8 mouse cellular contexts compared by ENCODE assay signal in genomic region chr4:139616276-139617000, GRCm38 (mm10). TPM values are rescaled to one million over a fixed set of nuclear protein-coding genes. Genes with fewer than 3 reads are reported as not detected.
DNase-seq lines count a peak whose midpoint lies in the region; ATAC-seq and TF ChIP-seq lines count a peak whose summit lies in the region.

No protein-coding gene starts in this region.

- peak overlapping the region; percentile 72 for H3K4me2 ChIP-seq in forebrain, embryonic 14.5 days (ENCODE audit: low read length)
- H3K4me2 ChIP-seq in intestine, embryonic 14.5 days (ENCODE audit: low read length) = peak overlapping the region; percentile 46
- H3K4me2 ChIP-seq in liver, postnatal 0 days (ENCODE audit: low read depth, low read length) = peak overlapping the region; percentile 81
- H3K4me2 ChIP-seq in neural tube, embryonic 15.5 days = peak overlapping the region; percentile 39

- peak overlapping the region; percentile 42 for H3K4me3 ChIP-seq in forebrain, embryonic 14.5 days (ENCODE audit: low read depth, low read length)
- H3K4me3 ChIP-seq in intestine, embryonic 14.5 days (ENCODE audit: low read depth, low read length) = peak overlapping the region; percentile 33
- peak overlapping the region; percentile 58 for H3K4me3 ChIP-seq in liver, postnatal 0 days (ENCODE audit: low read depth, low read length)
- H3K4me3 ChIP-seq in neural tube, embryonic 15.5 days (replicated peaks) = peak overlapping the region; percentile 12

- WGBS in forebrain, embryonic 14.5 days = 4% methylated on average over 24 of the region's 24 CpGs
- WGBS in intestine, embryonic 14.5 days = 16% methylated on average over 23 of the region's 24 CpGs
- 24% methylated on average over 24 of the region's 24 CpGs for WGBS in liver, postnatal 0 days (ENCODE audit: insufficient replicate concordance)
- 21% methylated on average over 24 of the region's 24 CpGs for WGBS in neural tube, embryonic 15.5 days

- no peaks in the 10 kb centered on the region for H3K27me3 ChIP-seq in forebrain, embryonic 14.5 days (replicated peaks; ENCODE audit: control insufficient read depth, insufficient read depth, low read length)
- no peaks in the 10 kb centered on the region for H3K27me3 ChIP-seq in intestine, embryonic 14.5 days (replicated peaks; ENCODE audit: control insufficient read depth, insufficient read depth, low read length)
- H3K27me3 ChIP-seq in liver, postnatal 0 days (ENCODE audit: insufficient read depth, low read length) = no peaks in the 10 kb centered on the region
- no peaks in the 10 kb centered on the region for H3K27me3 ChIP-seq in neural tube, embryonic 15.5 days (replicated peaks)

- peak overlapping the region; percentile 69 for H3K9ac ChIP-seq in forebrain, embryonic 14.5 days (ENCODE audit: low read length)
- peak overlapping the region; percentile 29; the same call in 1 of the 2 replicates for H3K9ac ChIP-seq in intestine, embryonic 14.5 days (ENCODE audit: low read length)
- peak overlapping the region; percentile 60 for H3K9ac ChIP-seq in liver, postnatal 0 days (replicated peaks)
- H3K9ac ChIP-seq in neural tube, embryonic 15.5 days (replicated peaks) = peak overlapping the region; percentile 23; the same call in 1 of the 2 replicates

- intact Hi-C loops in heart, postnatal 25 days (cut with DNase I) = no loop called here

- ATAC-seq in forebrain, embryonic 14.5 days = peak; percentile 88
- ATAC-seq in intestine, embryonic 14.5 days (replicated peaks; ENCODE audit: low FRiP score, low TSS enrichment, low read depth) = peak; percentile 75
- ATAC-seq in liver, postnatal 0 days = peak; percentile 86
- ATAC-seq in neural tube, embryonic 15.5 days (ENCODE audit: low FRiP score) = no peak

- 0 out of 2 replicates have a peak, but pooled peaks cover 11% of the 10 kb centered on the region for H3K36me3 ChIP-seq in forebrain, embryonic 14.5 days (ENCODE audit: control insufficient read depth, insufficient read depth, low read length)
- peaks cover 38% of the 10 kb centered on the region for H3K36me3 ChIP-seq in intestine, embryonic 14.5 days (ENCODE audit: control insufficient read depth, insufficient read depth, low read length)
- H3K36me3 ChIP-seq in liver, postnatal 0 days (replicated peaks; ENCODE audit: insufficient read depth, low read length) = peaks cover 12% of the 10 kb centered on the region
- H3K36me3 ChIP-seq in neural tube, embryonic 15.5 days = peaks cover 36% of the 10 kb centered on the region

- H3K27ac ChIP-seq in forebrain, embryonic 14.5 days (ENCODE audit: low read depth, low read length) = peak overlapping the region; percentile 46; the same call in 1 of the 2 replicates
- H3K27ac ChIP-seq in intestine, embryonic 14.5 days (ENCODE audit: low read depth) = peak overlapping the region; percentile 52; the same call in 1 of the 2 replicates
- H3K27ac ChIP-seq in liver, postnatal 0 days (ENCODE audit: low read depth) = peak overlapping the region; percentile 37
- peak overlapping the region; percentile 37; the same call in 1 of the 2 replicates for H3K27ac ChIP-seq in neural tube, embryonic 15.5 days (replicated peaks)

- H3K4me1 ChIP-seq in forebrain, embryonic 14.5 days (ENCODE audit: control insufficient read depth, insufficient read depth, low read length) = peaks cover 5% of the 10 kb centered on the region; the same call in 1 of the 2 replicates
- H3K4me1 ChIP-seq in intestine, embryonic 14.5 days (replicated peaks; ENCODE audit: control insufficient read depth, insufficient read depth, low read length) = no peaks in the 10 kb centered on the region
- peaks cover 15% of the 10 kb centered on the region; the same call in 1 of the 2 replicates for H3K4me1 ChIP-seq in liver, postnatal 0 days (ENCODE audit: insufficient read depth)
- peaks cover 7% of the 10 kb centered on the region for H3K4me1 ChIP-seq in neural tube, embryonic 15.5 days

- TF ChIP-seq EP300 in liver, postnatal 0 days (IDR thresholded peaks at IDR 0.05; ENCODE audit: low read depth) = no peak

- peak; percentile 98 for DNase-seq in heart, adult 11 months
- no peak for DNase-seq in heart, postnatal 25 days (ENCODE audit: low spot score)
- peak; percentile 84 for DNase-seq in forebrain, embryonic 14.5 days (ENCODE audit: low spot score)
- DNase-seq in intestine, embryonic 14.5 days (ENCODE audit: low spot score) = no peak
- peak; percentile 68 for DNase-seq in liver, postnatal 0 days
- DNase-seq in cerebellum, postnatal 36 days = no peak
- DNase-seq in Muller cell, postnatal 12 days (ENCODE audit: inconsistent ontology term) = no peak

- no peak for TF ChIP-seq CTCF in liver, postnatal 0 days (IDR thresholded peaks at IDR 0.05; ENCODE audit: low read depth)

- no peaks in the 10 kb centered on the region; the same call in 1 of the 2 replicates for H3K9me3 ChIP-seq in forebrain, embryonic 14.5 days (replicated peaks; ENCODE audit: control insufficient read depth, low read length)
- peaks cover 5% of the 10 kb centered on the region; the same call in 1 of the 2 replicates for H3K9me3 ChIP-seq in intestine, embryonic 14.5 days (ENCODE audit: control insufficient read depth, low read length)
- peaks cover 4% of the 10 kb centered on the region; the same call in 1 of the 2 replicates for H3K9me3 ChIP-seq in liver, postnatal 0 days (ENCODE audit: low read length)
- H3K9me3 ChIP-seq in neural tube, embryonic 15.5 days (replicated peaks) = no peaks in the 10 kb centered on the region

RNA-seq across cellular contexts. Expression of gene Aldh4a1, which starts 6.2 kb away (rescaled TPM):
- 10 to 100 TPM; 64.1 to 68.5 TPM for total RNA-seq in heart, postnatal 25 days (2021)
- 18.6 and 21.6 TPM in 2 replicates for polyA plus RNA-seq in forebrain, embryonic 14.5 days (2014; fragmentation: Nextera tagmentation; extraction: Ambion mirVana)
- 10.1 and 11.0 TPM in 2 replicates for polyA plus RNA-seq in intestine, embryonic 14.5 days (2014; fragmentation: Nextera tagmentation; extraction: Ambion mirVana)
- 81.2 and 86.3 TPM in 2 replicates for polyA plus RNA-seq in liver, postnatal 0 days (2015; fragmentation: Nextera tagmentation; extraction: Ambion mirVana)
- 29.5 and 34.9 TPM in 2 replicates for polyA plus RNA-seq in neural tube, embryonic 15.5 days (2015; fragmentation: Nextera tagmentation; extraction: Ambion mirVana)

RNA-seq across cellular contexts. Expression of gene Gm21969, which starts 13.5 kb away (rescaled TPM):
- not detected for total RNA-seq in heart, postnatal 25 days (2021)
- polyA plus RNA-seq in forebrain, embryonic 14.5 days (2014; fragmentation: Nextera tagmentation; extraction: Ambion mirVana) = not detected in 2 replicates
- not detected in 2 replicates for polyA plus RNA-seq in intestine, embryonic 14.5 days (2014; fragmentation: Nextera tagmentation; extraction: Ambion mirVana)
- polyA plus RNA-seq in liver, postnatal 0 days (2015; fragmentation: Nextera tagmentation; extraction: Ambion mirVana) = 0.04 TPM in 1 of 2 replicates, not detected in the other
- polyA plus RNA-seq in neural tube, embryonic 15.5 days (2015; fragmentation: Nextera tagmentation; extraction: Ambion mirVana) = not detected in 2 replicates

RNA-seq across cellular contexts. Expression of gene Tas1r2, which starts 36.9 kb away (rescaled TPM):
- total RNA-seq in heart, postnatal 25 days (2021) = not detected
- polyA plus RNA-seq in forebrain, embryonic 14.5 days (2014; fragmentation: Nextera tagmentation; extraction: Ambion mirVana) = not detected in 2 replicates
- not detected in 2 replicates for polyA plus RNA-seq in intestine, embryonic 14.5 days (2014; fragmentation: Nextera tagmentation; extraction: Ambion mirVana)
- not detected in 2 replicates for polyA plus RNA-seq in liver, postnatal 0 days (2015; fragmentation: Nextera tagmentation; extraction: Ambion mirVana)
- polyA plus RNA-seq in neural tube, embryonic 15.5 days (2015; fragmentation: Nextera tagmentation; extraction: Ambion mirVana) = not detected in 2 replicates

Comparison
In these comparisons a context has a peak if more than half of its experiments do, and no peak if none do; other contexts are left out.
1. DNase-seq: peak in heart, adult 11 months (single experiment), forebrain, embryonic 14.5 days (single experiment) and liver, postnatal 0 days (single experiment); none in heart, postnatal 25 days (single experiment), intestine, embryonic 14.5 days (single experiment), cerebellum, postnatal 36 days (0 of 2) and Muller cell, postnatal 12 days (single experiment).
2. Peak in every context shown above with its lines, with median percentiles within 50 percentile points of each other: H3K27ac ChIP-seq, H3K4me2 ChIP-seq, H3K4me3 ChIP-seq and H3K9ac ChIP-seq.